Mouse (Mus musculus) urinary bladder, postnatal 4 days (tissue): Measurements from ENCODE around the gene Brsk1.

Experiments used
- DNase-seq, 2 experiments: peaks; one replicate each; pipeline ENCODE4 v3.0.0; 2021 to 2022; ENCODE audit warnings: low spot score in 2 of 2

Brsk1 gene

DNA sequence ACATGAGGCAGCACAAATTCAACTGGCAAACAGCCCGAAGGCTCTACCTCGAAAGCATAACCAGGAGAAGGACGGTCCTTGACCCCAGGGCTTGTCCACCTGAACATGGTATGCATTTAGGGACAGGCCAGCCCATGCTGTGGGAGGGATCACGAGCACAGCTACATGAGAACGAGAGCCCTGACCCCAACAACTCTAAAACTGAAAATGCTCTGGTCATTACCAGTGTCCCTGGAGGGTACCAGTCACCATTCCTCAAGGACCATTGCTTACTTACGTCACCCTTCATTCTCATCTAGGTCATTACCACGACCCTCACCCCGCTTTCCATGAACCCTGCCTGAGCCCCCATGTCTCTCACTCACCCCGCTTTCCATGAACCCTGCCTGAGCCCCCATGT is 21.2 kb upstream of the Brsk1 start:
- no peak for DNase-seq

DNA sequence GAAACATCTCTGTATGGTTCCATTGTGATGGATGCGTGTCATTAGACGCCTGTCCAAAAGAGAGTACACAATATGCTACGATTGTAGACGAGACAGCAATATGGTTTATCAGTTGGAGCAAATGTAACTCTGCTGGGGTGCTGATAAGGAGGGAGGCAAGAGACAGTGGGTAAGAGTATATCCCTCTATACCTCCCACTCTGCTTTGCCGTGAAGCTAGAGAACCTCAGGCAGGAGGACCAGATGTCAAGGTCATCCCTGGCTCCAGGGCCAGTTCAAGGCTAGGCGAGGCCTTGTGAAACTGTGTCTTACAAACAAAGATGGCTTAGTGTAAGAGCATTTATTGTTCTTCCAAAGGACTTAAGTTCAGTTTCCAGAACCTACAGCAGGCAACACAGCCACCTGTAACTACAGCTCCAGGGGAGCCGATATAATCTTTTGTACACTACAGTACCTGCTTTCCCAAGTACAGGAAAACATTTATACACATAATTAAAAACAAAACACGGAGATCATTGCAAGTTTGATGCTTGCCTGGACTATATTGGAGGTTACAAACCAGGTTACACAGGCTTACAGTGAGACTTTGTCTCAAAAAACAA is 19.6 kb upstream of the Brsk1 start:
- no peak for DNase-seq

DNA sequence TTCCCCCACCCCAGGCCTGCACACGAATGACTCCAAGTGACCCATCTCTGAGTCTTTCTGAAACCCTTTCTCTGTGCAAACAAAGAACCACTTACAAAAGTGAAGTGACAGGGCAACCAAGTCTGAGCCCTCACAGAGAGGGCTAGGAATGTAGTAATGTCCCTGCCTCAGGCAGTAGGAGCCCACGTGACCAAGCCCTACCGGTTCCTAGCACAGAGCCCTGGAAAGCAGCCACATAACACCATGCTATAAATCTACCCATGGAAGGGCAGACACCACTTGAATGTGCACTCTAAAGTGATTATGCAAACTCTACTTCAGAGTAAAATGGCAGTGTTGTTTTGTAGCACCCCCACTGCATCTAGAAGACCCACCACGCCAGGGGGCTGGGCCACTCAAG is 18.4 kb upstream of the Brsk1 start:
- DNase-seq, result no peak

DNA sequence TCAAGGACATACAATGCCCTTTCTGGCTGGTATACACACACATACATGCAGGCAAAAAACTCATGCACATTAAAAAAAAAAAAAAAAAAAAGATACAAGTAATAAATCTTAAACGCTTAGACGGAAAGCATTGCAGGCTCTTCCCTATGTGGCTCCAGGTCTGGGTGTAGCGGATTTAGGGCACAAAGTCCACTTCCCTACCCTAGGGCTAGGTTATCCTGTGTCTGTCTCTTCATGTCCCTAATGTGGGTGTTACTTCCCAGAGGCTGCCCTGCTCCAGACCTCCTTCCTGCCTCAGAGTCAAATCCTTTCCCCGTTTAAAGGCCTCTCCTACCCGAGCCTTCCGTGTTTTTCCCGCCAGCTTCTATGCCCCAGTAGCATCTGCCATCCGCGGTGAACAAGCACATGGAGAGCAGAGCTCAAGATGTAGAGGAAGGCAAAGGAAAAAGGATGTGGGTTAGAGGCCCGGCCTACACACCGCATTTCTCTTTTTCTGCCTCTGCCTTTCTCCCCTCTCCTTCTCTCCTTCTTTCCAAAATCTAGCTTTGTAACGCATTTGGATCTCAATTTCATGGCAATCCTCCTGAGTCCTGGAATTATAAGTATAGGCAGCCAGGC is 16.2 kb upstream of the Brsk1 start:
- DNase-seq, result no peak

DNA sequence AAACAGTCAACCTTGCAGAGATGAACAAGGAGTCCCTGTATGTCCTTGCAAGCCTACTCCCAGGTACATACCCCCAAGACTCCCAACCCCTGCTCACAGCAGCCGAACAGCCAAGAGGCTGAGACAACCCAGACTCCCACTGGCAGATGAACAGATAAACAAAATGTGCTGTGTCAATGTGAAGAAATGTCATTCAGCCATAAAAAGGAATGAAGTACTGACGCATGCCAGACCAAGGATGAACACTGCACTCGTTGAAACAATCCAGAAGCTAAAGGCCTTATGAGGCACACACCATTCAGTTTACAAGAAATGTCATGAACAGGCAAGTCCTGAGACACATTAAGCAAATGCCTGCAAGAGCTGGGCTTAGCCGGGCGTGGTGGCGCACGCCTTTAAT is 15.2 kb upstream of the Brsk1 start:
- no peak for DNase-seq

DNA sequence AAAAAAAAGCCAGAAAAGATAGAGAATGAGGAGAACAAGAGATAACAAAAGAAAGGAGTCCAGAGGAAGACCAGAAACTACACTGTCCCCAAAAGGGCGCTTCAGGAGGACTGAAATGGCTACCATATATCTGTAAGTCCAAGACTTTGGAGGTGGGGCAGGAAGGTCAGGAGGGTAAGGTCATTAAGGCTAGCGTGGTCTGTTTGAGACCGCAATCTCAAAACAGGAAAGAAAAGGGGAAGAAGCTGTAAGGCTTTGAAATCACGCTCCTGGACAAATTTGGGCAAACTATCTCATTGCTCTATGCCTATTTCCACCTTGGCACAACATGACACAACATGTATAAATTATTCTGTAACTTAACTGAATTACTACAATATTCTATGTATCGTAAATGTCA is 7.1 kb upstream of the Brsk1 start:
- DNase-seq, result no peak

DNA sequence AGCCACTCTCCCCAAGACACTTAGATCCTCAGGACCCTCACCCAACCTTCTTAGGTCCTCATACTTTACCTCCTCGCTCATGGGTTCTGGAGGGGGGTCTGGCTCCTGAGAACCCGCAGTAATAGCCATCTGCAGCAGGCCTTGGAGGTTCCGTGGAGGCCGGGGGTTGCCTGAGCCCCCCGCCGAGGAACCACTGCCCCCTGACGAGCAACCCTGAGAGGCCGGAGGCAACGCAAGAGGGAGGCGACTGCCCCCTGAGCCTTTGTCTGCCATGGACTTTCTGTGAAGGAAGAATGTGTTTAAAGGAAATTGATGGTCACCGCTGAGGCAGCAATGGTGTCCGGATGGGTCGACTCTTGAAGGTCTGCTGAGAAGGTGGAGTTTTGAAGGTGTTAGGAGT is 6.2 kb upstream of the Brsk1 start:
- no peak for DNase-seq

DNA sequence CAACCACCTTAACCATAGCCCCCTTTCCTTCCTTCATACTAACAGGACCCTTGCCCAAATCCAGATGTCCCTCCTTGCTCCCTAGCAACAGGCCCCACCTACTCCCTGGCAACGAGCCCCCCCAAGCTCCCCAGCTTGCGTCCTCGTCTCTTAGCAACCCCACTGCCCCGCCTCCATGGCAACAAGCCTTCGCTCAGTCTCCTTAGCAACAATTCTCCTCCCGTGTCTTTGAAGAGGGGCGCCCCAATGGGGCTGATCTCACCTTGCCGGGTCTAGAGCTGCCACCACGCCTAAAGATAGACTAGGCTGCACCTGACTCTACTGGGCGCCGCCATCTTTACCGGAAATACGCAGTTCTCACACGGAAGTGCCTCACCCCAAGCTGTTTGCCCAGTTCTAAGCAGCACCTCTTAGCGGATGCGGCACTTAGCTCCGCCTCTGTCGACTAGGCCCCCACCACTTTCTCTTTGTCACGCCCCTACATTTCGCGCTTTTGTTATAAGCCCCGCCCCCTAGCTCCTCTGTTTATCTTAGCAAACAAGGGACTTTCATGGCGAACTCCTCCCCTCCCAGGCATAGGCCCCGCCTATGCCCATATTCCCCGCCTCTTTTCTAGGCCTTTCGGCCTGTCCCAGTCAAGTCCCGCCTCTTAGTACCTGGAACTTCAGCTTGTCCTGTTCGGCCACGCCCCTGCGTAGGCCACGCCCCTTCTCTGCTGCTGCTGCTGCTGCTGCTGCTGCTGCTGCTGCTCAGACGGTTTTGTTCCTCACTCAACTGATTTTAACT is 5.6 kb upstream of the Brsk1 start, which contains the start of gene Hspbp1:
Gene Hspbp1, minus strand, starts transcription at position 437 of the 786 bp plus-strand sequence.
- DNase-seq, result peak; percentile 91 to 93

DNA sequence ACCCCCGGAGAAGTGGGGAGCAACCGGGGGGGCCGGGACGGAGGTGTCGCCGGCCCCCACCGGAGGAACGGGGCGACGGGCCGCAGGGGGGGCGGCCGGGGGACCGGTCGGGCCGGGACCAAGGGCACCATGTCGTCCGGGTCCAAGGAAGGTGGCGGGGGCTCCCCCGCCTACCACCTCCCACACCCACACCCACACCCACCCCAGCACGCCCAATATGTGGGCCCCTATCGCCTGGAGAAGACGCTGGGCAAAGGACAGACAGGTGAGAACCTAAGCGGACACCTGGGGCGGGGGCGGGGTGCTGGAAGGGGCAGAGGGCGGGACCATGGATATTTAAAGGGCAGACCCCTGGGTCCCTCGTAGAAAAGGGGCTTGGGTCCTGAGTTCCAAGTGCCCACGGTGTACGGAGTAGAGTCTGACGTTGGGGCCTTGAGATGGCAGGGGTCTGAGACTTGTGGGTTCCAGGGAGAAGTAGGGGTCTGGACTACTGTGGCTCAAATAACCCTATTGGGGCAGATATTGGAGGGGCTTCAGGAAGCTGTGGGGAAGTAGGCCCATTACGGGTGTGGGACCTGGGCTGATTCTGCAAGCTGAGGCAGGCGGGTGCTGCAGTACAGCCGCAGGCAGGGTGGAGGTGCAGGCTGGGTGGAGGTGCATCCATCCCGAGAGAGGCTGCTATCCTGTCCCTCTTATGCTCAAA is 698 bp downstream of the Brsk1 start:
- DNase-seq, result no peak

DNA sequence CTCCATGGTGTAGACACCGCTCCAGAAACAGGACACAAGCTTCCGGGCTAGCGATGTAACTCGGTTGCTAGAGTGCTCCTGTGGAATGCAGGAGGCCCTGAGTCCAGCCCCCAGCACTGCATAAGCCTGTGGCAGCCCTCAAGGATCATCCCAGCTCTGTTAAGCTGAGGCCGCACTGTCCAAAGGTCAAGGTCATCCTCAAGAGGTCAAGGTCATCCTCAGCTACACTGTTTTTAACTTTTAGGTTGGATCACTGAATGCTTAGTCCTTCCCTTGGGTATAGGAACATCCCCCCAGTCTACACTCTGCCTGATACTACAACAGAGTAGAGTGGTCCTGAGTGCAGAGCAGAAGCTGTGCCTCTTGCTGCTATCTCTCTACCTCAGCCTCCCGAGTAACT is 2.6 kb downstream of the Brsk1 start:
- no peak for DNase-seq

DNA sequence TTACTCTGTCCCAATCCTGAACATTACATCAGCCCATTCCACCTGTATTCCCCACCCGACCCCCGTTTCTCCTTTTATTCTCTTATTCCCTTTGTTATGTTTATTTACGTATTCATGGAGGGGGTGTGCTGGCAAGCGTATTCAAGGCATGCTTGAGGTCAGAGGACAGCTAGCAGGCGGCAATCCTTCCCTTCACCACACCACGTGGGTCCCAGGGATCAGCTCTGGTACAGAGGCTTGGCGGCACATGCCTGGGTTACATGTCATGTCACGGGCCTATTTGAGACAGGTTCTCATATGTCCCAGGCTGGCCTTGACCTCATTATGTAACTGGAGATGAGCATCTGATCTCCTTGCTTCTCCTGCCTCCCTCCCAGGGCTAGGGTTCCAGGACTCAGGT is 11.9 kb downstream of the Brsk1 start:
- no peak for DNase-seq

DNA sequence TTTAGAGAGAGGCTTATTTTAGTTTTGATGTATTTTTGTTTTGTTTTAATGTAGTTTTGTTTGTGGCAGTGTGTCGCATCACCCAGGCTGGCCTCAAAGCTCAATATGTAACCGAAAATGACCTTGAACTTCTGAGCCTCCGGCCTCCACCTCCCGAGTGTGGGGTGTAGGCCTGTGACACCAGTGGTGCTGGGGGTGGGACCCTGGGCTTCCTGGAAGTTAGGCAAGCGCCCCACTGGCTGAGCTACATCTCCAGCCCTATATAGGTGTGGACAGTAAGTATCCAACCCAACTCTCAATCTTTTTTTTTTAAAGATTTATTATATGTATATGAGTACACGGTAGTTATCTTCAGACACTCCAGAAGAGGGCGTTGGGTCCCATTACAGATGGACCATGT is 12.8 kb downstream of the Brsk1 start:
- DNase-seq, result no peak

DNA sequence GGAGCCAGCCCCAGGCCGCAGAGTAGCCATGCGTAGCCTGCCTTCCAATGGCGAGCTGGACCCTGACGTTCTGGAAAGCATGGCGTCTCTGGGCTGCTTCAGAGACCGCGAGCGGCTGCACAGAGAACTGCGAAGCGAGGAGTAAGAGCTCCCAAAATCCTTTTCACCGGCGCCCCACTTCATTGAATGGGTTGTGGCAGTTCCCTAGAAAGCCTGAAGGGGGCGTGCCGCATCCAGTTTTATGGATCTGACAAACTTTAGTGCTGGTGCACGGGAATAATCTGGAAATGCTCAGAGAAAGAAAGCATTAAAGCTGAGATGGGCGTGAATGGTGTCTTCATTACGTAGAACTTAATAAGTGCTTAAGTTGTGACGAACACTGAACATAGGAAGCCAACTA is 14.7 kb downstream of the Brsk1 start:
- no peak for DNase-seq

DNA sequence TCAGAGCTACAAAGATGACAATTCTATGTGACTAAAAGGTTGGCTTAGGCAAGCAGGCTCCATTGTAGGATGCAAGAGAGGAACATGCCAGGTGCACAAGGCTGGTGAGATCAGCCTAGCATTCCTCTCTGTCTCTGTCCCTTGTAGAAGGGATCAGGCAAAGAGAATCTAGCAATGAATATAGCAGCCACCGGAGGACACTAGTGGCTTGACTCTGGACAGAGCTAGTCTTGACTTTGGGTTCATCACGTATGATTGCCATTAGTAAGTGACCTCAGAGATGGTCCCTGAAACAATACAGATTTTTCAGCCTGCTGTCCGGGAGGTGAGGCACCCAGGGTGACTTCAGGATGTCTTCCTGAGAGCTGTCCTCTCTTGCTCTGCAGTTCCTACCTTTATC is 22.2 kb downstream of the Brsk1 start:
- no peak for DNase-seq

DNA sequence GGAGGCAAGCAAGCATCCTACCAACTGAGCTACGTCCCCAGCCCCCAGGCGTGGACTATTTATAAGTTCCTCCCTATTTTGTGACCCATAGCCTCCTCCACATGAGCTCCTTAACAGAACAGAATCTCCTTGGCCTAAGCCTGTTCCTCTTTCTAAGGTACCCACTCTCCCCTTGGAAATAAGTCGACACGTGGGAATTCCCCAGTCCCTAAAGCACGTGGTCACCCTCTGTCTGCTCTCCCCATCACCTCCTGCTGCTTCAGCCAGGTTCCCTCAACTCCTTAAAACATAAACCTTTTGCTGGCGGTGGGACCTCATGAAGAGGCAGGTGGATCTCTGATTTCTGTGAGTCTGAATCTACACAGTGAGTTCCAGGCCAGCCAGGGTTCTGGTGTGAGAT is 26.6 kb downstream of the Brsk1 start:
- no peak for DNase-seq

DNA sequence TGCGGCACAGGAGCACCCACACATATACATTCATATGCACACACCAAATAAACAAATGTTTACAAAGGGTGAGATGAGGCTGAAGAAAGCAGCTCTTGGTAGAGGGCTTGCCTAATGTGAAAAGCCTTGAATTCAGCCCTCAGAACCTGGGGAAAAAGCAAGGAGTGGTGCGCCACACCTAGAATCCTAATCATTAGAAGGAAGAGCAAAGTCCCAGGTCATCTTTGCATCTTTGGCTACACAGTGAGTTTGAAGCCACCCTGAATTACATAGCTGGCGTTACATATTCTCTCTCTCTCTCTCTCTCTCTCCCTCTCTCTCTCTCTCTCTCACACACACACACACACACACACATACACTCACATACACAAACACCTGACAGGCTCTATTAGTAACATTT is 28.9 kb downstream of the Brsk1 start:
- no peak for DNase-seq

DNA sequence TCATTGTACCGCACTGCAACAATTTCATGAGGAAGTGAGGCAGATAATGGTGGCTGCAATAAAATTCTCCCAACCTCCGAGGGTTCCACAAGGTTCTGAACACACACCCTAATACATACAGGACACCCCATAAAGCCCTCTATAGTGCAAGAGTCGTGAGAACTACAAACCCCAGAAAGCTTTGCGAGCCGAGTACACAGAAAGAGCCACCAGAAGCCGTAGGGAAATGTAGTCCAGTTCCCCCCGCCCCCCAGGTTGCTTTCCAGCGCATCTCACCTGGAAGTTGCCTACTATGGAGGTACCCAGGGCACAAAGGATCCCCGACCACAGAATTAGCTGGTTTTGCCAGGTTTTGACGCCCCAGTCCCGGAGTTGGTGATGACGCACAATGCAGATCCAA is 33.1 kb downstream of the Brsk1 start:
- DNase-seq, result no peak

DNA sequence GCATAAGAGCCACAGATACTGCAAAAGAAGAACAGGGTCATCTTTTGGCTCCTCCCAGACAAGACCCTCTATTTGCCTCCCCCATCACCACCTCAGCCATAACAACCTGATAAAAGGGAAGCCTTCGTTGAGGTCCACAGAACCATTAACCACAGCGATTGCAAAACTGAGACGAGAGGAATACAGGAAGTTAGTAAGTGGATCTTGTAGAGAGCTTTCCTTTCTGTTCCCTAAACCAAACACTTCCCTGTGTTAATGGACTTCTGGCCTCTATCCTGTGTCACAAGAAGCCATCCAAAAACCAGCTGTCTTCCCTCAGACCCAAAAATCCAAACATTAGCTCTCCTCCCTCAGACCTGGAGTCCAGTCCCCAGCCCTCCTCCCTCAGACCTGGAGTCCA is 34.0 kb downstream of the Brsk1 start:
- no peak for DNase-seq

DNA sequence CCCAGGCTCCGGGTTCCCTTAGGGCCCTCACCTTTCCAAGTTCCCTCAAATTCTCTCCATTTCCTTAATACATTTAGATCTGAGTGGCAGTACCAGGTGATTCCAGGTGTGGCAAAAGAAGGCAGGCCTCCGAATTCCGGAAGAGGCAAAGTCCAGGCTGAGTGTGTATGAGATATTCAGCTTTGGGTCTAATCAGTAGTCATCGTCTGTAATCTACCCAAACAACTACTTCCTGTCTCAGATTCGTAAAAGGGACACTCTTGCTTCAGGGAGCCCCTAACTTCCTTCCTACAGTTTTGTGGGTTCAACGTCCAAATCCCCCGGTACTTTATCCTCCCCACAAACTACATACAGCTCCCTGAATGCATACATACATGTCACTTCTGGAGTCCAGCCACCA is 34.8 kb downstream of the Brsk1 start, which contains the start of gene Tmem150b:
Gene Tmem150b, minus strand, starts transcription at position 81 of the 400 bp plus-strand sequence.
- DNase-seq, result no peak

DNA sequence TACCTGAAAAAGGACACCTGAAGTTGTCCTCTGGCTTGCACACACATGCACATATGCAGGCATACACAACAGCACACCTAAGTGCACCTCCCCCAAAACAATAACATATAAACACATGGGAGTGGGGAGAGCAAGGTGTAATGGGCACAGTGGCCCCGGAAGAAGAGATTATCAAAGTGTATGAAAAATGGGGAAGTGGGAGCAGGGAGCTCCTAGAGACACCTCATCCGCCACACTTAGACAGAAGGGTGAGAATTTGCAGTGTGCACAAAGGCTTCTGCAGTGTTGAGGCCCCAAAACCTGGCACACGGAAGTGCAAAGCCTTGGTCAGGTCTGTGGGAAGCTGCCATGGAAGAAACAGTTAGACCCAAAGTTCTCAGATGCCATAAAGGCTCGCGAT is 40.7 kb downstream of the Brsk1 start:
- DNase-seq, result no peak

DNA sequence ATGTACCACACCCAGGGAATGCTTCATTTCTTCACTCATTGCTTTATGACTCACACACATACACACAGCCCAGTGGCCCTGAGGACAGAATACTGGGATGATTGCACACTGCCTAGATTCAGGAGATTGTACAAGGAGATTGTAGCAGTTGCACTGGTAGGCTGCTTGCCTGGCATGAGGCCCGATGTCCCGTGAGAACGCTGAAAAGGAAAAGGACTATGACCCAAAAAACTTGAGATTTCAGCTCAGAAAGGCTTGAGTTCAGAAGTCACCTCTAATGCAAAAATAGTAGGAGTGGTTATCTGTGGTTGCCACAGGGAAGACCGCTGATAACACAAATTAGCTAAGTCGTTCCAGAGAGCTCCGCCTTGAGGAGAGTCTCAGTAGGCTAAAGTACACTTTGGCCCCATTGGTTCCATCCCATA is 42.6 kb downstream of the Brsk1 start:
- no peak for DNase-seq

DNA sequence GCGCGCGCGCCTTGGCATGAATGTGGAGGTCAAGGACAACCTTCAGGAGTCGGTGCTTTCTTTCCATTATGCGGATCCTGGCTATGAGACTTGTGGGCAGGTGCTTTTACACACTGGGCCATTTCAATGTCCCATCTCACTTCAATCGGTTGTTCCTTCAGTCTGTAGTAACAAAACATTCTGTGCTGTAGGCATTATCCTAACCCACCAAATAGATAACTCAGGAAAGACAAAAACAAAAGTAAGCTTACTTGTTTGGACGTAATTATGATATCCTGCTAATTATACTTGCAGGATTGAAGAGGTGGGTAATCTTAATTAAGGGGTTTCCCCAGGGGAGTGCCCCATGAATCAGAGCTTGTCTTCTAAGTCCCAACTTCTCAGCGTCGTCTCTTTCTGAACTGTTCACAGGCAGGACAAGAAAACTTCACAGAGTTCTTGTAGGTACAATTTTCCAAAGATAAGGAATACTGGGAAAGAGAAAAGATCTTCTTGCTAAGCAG is 48.7 kb downstream of the Brsk1 start:
- no peak for DNase-seq
